Mouse (Mus musculus): ENCODE measurements around the gene Anapc5. TPM values are rescaled to one million over a fixed set of nuclear protein-coding genes. Genes with fewer than 3 reads are reported as not detected.

The Anapc5 gene
- polyA plus RNA-seq, 1 experiment, result 420 TPM

- TF ChIP-seq CTCF (IDR thresholded peaks at IDR 0.05; ENCODE audit: extremely low read depth, insufficient read depth, low read length), result no peak
- no peak for TF ChIP-seq POLR2A (IDR thresholded peaks at IDR 0.05; ENCODE audit: extremely low read depth, insufficient read depth, low read length)
- Histone ChIP-seq H3K4me3 (ENCODE audit: insufficient read depth, low read length) (no peak overlapping the region), H3K27ac (ENCODE audit: insufficient read depth, low read length) (no peak overlapping the region), H3K4me1 (ENCODE audit: control insufficient read depth, insufficient read depth, low read length) (peaks cover 4% of the 10 kb centered on the region; the same call in 1 of the 2 replicates)
Observed at GRCm38 (mm10) chr5:122782066-122782465, 39.1 kb downstream of the Anapc5 start.

DNA sequence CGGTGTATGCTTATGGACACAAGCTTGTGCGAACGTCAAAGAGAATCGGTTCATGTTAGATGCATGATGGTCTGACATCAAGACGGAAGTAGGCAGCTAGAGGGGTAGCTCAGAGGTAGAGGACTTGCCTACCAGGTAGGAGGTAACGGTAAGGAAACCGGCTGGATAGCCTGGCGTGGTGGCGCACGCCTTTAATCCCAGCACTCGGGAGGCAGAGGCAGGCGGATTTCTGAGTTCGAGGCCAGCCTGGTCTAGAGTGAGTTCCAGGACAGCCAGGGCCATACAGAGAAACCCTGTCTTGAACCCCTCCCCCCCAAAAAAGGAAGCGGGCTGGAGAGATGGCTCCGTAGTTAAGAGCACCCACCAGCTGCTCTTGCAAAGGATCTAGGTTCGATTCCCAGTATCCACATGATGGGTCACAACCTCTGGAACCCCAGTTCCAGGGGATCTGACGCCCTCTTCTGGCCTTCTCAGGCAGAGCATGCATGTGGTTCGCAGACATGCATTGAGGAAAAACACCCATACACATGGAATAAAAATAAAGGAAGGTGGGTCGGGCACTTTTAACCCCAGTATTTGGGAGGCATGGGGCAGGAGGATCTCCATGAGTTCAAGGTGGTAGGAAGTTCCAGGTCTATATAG lies 40.2 kb downstream of the Anapc5 start:
- Histone ChIP-seq H3K27ac (ENCODE audit: insufficient read depth, low read length) (no peak overlapping the region), H3K4me1 (ENCODE audit: control insufficient read depth, insufficient read depth, low read length) (peaks cover 4% of the 10 kb centered on the region; the same call in 1 of the 2 replicates)
- TF ChIP-seq POLR2A (IDR thresholded peaks at IDR 0.05; ENCODE audit: extremely low read depth, insufficient read depth, low read length) (no peak), CTCF (IDR thresholded peaks at IDR 0.05; ENCODE audit: extremely low read depth, insufficient read depth, low read length) (0 out of 2 replicates have a peak, but pooled peaks have one; percentile 12)

GRCm38 (mm10) chr5:122779277-122779834 lies 41.8 kb downstream of the Anapc5 start, which contains the start of gene Camkk2:
Gene Camkk2 (minus strand): TSS chr5:122779409.
- no peak; the same call in 1 of the 2 replicates for TF ChIP-seq POLR2A (IDR thresholded peaks at IDR 0.05; ENCODE audit: extremely low read depth, insufficient read depth, low read length)
- TF ChIP-seq CTCF (IDR thresholded peaks at IDR 0.05; ENCODE audit: extremely low read depth, insufficient read depth, low read length), result no peak
- Histone ChIP-seq H3K27ac (ENCODE audit: insufficient read depth, low read length) (peak within 1 kb of the TSS; percentile 99), H3K4me3 (ENCODE audit: insufficient read depth, low read length) (peak within 1 kb of the TSS; percentile 97), H3K4me1 (ENCODE audit: control insufficient read depth, insufficient read depth, low read length) (peaks cover 4% of the 10 kb centered on the region; the same call in 1 of the 2 replicates)

More for the DNA sequence above, 40.2 kb downstream of the Anapc5 start:
- no peak overlapping the region for H3K4me3 ChIP-seq (ENCODE audit: insufficient read depth, low read length)

DNA sequence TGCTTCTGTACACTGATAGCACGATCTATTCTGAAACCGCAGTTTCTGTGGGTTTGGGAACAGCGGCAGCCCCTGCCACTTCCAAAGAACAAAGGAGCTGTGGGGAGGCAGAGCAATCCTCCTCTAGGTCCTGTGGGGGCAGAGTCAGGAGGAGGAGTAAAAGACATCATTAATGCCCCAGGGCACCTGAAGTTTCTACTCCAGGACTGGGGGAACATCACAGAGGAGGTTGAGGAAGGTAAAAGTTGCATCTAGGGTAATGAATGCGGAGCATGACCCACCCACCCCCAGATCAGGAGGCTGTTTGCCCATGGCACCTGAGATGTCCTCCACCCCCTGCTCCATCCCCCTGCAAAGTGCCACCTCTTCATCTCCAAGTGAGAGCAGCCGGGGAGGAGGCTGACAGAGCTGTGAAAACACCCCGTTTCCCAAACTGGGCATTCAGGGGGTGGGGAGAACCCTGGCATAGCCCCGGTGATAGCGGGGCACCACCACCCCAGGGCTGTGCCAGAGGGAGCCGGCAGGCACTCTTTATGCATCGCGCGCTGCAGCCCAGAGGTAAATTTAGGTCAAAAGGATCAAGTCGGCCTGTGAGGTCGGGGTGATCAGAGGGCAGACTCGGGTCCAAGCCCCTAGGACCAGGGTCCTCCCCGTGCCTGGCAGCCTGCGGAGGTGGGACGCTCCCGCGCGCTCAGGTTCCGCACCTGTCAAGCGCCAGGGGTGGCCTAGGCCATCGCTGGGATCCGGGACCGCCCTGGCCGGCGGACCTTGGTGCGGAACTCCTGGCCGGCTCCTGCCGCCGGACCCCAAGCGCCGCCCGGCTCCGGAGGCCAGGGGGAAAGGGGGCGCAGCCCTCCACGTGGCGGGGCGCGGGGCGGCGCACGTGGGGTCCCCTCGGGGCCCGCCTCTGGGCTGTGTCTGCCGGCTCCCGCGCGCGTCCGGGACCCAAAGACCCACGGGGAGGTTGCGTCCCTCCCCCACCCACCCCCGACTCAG lies 42.6 kb downstream of the Anapc5 start:
- Histone ChIP-seq H3K4me3 (ENCODE audit: insufficient read depth, low read length) (peak overlapping the region; percentile 97), H3K27ac (ENCODE audit: insufficient read depth, low read length) (peak overlapping the region; percentile 99), H3K4me1 (ENCODE audit: control insufficient read depth, insufficient read depth, low read length) (peaks cover 5% of the 10 kb centered on the region; the same call in 1 of the 2 replicates)
- TF ChIP-seq POLR2A (IDR thresholded peaks at IDR 0.05; ENCODE audit: extremely low read depth, insufficient read depth, low read length) (peak; percentile 8; the same call in 1 of the 2 replicates), CTCF (IDR thresholded peaks at IDR 0.05; ENCODE audit: extremely low read depth, insufficient read depth, low read length) (no peak)

DNA sequence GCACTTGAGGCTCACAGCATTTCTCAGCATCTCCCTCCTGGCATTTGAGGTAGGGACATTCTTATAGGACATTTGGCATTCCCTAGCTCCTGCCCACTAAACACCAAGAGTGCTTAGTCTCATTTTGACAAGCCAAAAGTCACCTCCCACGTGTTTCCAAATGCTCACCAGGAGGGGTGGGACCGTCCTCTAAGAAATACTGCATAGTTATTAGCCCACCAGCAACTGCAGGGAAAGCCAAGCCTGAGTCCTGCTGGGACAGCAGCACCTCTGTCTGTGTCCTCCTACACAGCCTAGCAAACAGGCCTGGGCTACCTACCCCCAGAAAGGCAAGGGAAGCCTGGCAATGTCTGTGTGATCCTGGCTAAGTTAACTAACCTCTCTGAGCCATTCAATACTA lies 43.8 kb downstream of the Anapc5 start:
- TF ChIP-seq CTCF (IDR thresholded peaks at IDR 0.05; ENCODE audit: extremely low read depth, insufficient read depth, low read length), result no peak
- no peak for TF ChIP-seq POLR2A (IDR thresholded peaks at IDR 0.05; ENCODE audit: extremely low read depth, insufficient read depth, low read length)
- Histone ChIP-seq H3K4me1 (ENCODE audit: control insufficient read depth, insufficient read depth, low read length) (peaks cover 2% of the 10 kb centered on the region; the same call in 1 of the 2 replicates), H3K4me3 (ENCODE audit: insufficient read depth, low read length) (peak overlapping the region; percentile 97; the same call in 1 of the 2 replicates), H3K27ac (ENCODE audit: insufficient read depth, low read length) (no peak overlapping the region)

- peak overlapping the region; percentile 75 for H3K27ac ChIP-seq (ENCODE audit: insufficient read depth, low read length)
- peaks cover 6% of the 10 kb centered on the region; the same call in 1 of the 2 replicates for H3K4me1 ChIP-seq (ENCODE audit: control insufficient read depth, insufficient read depth, low read length)
- TF ChIP-seq POLR2A (IDR thresholded peaks at IDR 0.05; ENCODE audit: extremely low read depth, insufficient read depth, low read length) (0 out of 2 replicates have a peak, but pooled peaks have one; percentile 15), CTCF (IDR thresholded peaks at IDR 0.05; ENCODE audit: extremely low read depth, insufficient read depth, low read length) (no peak)
- peak overlapping the region; percentile 29 for H3K4me3 ChIP-seq (ENCODE audit: insufficient read depth, low read length)
Observed at GRCm38 (mm10) chr5:122775646-122776286, 45.4 kb downstream of the Anapc5 start.

DNA sequence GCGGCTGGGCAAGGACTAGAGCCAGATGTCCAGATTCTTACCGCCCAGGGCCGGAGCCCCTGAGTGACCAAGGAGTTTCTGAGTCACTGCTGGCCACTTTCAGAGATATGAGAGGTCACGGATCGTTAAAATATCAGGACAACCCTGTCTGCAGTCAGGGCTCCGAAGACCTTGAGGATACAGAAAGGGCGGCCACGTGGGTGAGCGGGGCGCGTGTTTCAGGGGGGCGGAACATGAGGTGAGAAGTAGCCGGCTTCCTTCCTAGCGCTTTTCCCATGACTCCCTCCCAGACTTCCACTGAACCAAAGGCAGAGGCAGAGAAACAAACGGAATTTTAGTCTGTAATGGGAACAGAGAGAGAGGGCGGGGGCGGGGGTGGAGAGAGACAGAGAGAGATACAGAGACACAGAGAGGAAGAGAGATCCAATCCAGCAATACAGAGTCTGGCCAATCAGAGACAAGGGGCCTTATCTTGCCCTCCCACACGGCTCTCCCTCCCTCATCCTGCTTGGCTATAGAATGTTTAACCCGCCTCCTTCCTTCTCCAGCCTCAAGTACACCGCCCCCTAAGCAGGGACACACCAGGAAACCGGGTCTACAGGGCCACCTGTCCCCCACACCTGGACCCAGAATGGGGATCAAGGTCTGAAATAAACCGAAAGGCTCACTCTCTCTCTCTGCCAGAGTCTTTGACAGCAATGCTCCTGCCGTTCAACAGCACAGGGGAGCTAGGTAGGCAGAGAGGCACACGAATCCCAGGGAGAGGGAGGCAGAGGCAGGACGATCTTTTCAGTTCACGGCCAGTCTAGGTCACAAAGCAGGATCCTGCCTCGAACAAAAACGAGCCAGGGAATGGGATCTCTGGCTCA lies 46.2 kb downstream of the Anapc5 start:
- H3K27ac ChIP-seq (ENCODE audit: insufficient read depth, low read length), result peak overlapping the region; percentile 75
- peak overlapping the region; percentile 29 for H3K4me3 ChIP-seq (ENCODE audit: insufficient read depth, low read length)
- TF ChIP-seq CTCF (IDR thresholded peaks at IDR 0.05; ENCODE audit: extremely low read depth, insufficient read depth, low read length) (no peak), POLR2A (IDR thresholded peaks at IDR 0.05; ENCODE audit: extremely low read depth, insufficient read depth, low read length) (0 out of 2 replicates have a peak, but pooled peaks have one; percentile 41)
- peaks cover 8% of the 10 kb centered on the region; the same call in 1 of the 2 replicates for H3K4me1 ChIP-seq (ENCODE audit: control insufficient read depth, insufficient read depth, low read length)

GRCm38 (mm10) chr5:122773756-122774155 lies 47.4 kb downstream of the Anapc5 start:
- Histone ChIP-seq H3K4me3 (ENCODE audit: insufficient read depth, low read length) (no peak overlapping the region), H3K27ac (ENCODE audit: insufficient read depth, low read length) (no peak overlapping the region), H3K4me1 (ENCODE audit: control insufficient read depth, insufficient read depth, low read length) (peaks cover 8% of the 10 kb centered on the region; the same call in 1 of the 2 replicates)
- no peak for TF ChIP-seq CTCF (IDR thresholded peaks at IDR 0.05; ENCODE audit: extremely low read depth, insufficient read depth, low read length)
- TF ChIP-seq POLR2A (IDR thresholded peaks at IDR 0.05; ENCODE audit: extremely low read depth, insufficient read depth, low read length), result no peak
